Mouse (Mus musculus): Measurements from ENCODE around the gene Plekha6. TPM values are rescaled to one million over a fixed set of nuclear protein-coding genes. Genes with fewer than 3 reads are reported as not detected.

Plekha6 gene
- polyA plus RNA-seq, 1 experiment from 2014 or later: 17.7 TPM

DNA sequence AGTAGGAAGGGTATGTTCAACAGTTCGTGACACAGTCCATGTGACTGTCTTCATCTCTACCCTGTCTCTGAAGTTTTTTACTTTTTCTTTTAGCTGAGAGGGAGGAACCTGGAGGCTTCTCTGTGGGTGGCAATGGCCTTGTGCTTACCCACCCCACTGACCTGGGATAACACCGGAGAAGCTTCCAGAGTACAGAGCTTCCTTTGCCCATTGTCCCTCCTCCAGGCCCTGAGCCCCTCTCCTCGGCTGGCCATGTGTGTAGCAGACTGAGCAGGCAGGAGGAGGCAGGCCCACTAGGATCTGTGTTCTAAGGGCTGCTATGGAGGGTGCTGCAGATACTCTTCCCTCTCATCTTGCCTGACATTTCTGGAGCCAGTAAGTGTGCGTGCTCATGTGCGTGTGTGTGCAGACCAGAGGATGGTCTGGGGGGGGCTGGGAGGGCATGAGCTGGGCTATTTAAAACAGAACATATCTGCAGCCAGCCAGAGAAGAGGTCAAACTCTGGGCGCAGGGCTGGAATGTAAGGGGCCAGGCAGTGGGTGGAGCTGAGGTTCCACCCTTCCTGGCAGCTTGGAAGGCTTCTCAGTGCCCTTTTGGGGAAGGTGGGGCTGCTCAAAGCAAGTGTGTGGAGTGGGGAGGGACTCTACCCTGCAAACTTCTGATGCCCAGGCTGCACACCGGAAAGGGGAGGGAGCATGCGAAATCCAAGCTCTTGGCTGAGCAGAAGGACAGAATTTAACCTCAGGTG lies 72.9 kb downstream of the Plekha6 start:
- H3K27me3 ChIP-seq (ENCODE audit: control insufficient read depth, insufficient read depth, low read length): no peaks in the 10 kb centered on the region
- no peaks in the 10 kb centered on the region for H3K36me3 ChIP-seq (ENCODE audit: control insufficient read depth, insufficient read depth, low read length)
- H3K9me3 ChIP-seq (replicated peaks; ENCODE audit: control insufficient read depth, low read length): 0 out of 2 replicates have a peak, but pooled peaks cover 7% of the 10 kb centered on the region
- H3K9ac ChIP-seq (ENCODE audit: low read length): peak overlapping the region; percentile 53
- H3K4me3 ChIP-seq (replicated peaks; ENCODE audit: low read length): no peak overlapping the region
- H3K4me1 ChIP-seq (ENCODE audit: control insufficient read depth, insufficient read depth, low read length): peaks cover 48% of the 10 kb centered on the region
- peak; percentile 88 for ATAC-seq (ENCODE audit: insufficient read depth, low FRiP score)
- 23% methylated on average over 8 of the region's 8 CpGs for WGBS
- H3K27ac ChIP-seq (ENCODE audit: low read length): peak overlapping the region; percentile 89
- peak overlapping the region; percentile 23; the same call in 1 of the 2 replicates for H3K4me2 ChIP-seq (ENCODE audit: low read depth, low read length)

DNA sequence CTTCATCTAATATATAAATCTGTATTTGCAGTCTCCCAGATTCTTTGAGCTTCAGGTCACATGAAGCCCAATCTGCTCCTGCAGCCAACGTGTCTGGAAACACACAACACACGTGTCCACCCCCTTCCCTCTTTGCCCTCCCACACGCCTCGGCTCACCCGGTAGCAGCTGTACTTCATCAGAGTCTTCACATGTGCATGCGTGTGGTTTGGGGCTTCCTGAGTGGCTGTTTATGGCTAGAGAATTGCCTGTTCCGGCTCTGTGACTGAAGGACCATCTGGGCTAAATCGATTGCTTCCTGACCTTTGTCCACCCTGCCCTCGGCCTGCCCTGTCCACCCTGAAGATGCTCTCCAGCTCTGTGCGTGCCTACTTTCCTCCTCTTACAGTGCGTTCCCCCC lies 73.7 kb downstream of the Plekha6 start:
- no peaks in the 10 kb centered on the region for H3K27me3 ChIP-seq (ENCODE audit: control insufficient read depth, insufficient read depth, low read length)
- H3K36me3 ChIP-seq (ENCODE audit: control insufficient read depth, insufficient read depth, low read length): no peaks in the 10 kb centered on the region
- WGBS: 11% methylated on average over 11 of the region's 11 CpGs
- H3K4me2 ChIP-seq (ENCODE audit: low read depth, low read length): peak overlapping the region; percentile 15; the same call in 1 of the 2 replicates
- H3K9ac ChIP-seq (ENCODE audit: low read length): peak overlapping the region; percentile 53
- ATAC-seq (ENCODE audit: insufficient read depth, low FRiP score): peak; percentile 58; the same call in 1 of the 2 replicates
- H3K27ac ChIP-seq (ENCODE audit: low read length): peak overlapping the region; percentile 89
- peaks cover 48% of the 10 kb centered on the region for H3K4me1 ChIP-seq (ENCODE audit: control insufficient read depth, insufficient read depth, low read length)
- H3K4me3 ChIP-seq (replicated peaks; ENCODE audit: low read length): no peak overlapping the region
- 0 out of 2 replicates have a peak, but pooled peaks cover 7% of the 10 kb centered on the region for H3K9me3 ChIP-seq (replicated peaks; ENCODE audit: control insufficient read depth, low read length)

DNA sequence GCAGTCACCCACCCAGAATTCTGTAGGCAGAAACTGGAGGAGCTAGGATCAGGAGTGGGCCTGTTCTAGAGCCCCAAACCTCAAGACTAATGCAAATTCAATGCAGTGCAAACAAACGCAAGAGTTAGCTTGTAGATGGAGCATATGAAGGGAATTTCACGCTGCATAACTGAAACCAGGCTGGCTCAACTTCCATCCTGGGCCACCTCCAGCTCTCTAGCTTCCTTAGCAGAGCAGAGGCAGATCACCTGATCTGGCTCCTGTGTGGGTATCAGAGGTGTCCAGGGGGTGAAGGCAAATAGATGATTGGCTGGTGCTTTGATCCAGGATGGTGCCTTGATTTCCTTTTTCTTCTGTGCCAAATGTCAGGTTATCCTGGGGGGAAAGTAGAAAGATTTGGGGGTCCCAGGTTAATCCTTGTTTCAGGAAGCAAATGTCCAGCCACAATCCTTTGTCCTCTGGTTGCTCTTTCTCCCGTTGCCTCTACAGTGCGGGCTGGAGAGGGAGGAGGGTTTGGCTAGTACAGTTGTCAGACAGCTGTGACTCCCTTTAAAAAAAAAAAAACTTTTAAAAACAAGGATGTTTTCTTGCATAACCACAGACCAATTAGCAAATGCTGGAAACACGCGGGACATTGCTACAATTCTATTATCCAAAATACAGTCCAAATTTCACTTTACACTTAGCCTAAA lies 75.3 kb downstream of the Plekha6 start:
- Histone ChIP-seq H3K4me2 (ENCODE audit: low read depth, low read length) (no peak overlapping the region), H3K9ac (ENCODE audit: low read length) (no peak overlapping the region), H3K4me3 (replicated peaks; ENCODE audit: low read length) (no peak overlapping the region), H3K36me3 (ENCODE audit: control insufficient read depth, insufficient read depth, low read length) (no peaks in the 10 kb centered on the region), H3K27ac (ENCODE audit: low read length) (peak overlapping the region; percentile 70), H3K27me3 (ENCODE audit: control insufficient read depth, insufficient read depth, low read length) (no peaks in the 10 kb centered on the region), H3K4me1 (ENCODE audit: control insufficient read depth, insufficient read depth, low read length) (peaks cover 51% of the 10 kb centered on the region), H3K9me3 (replicated peaks; ENCODE audit: control insufficient read depth, low read length) (0 out of 2 replicates have a peak, but pooled peaks cover 7% of the 10 kb centered on the region)
- no peak for ATAC-seq (ENCODE audit: insufficient read depth, low FRiP score)
- WGBS: 54% methylated on average over 6 of the region's 6 CpGs

DNA sequence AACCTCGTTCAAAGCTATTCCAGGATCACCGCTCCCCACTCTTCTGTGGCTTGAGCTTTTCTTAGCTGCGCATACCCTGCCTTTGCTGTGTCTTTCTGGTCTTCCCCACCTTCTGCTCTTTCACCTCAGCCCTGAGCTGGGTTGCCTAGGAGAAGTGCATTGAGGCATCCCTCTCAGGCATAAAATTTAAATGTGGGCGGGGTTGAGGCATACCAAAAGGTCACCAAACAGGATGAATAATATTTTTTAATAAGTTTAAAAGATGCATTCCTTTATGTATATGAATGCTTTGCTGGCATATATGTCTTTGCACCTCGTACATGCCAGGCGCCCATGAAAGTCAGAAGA lies 75.8 kb downstream of the Plekha6 start:
- 74% methylated on average over 6 of the region's 6 CpGs for WGBS
- Histone ChIP-seq H3K27me3 (ENCODE audit: control insufficient read depth, insufficient read depth, low read length) (no peaks in the 10 kb centered on the region), H3K9me3 (replicated peaks; ENCODE audit: control insufficient read depth, low read length) (0 out of 2 replicates have a peak, but pooled peaks cover 7% of the 10 kb centered on the region), H3K4me3 (replicated peaks; ENCODE audit: low read length) (no peak overlapping the region), H3K4me1 (ENCODE audit: control insufficient read depth, insufficient read depth, low read length) (peaks cover 52% of the 10 kb centered on the region), H3K4me2 (ENCODE audit: low read depth, low read length) (no peak overlapping the region), H3K36me3 (ENCODE audit: control insufficient read depth, insufficient read depth, low read length) (no peaks in the 10 kb centered on the region), H3K9ac (ENCODE audit: low read length) (no peak overlapping the region), H3K27ac (ENCODE audit: low read length) (peak overlapping the region; percentile 57)
- ATAC-seq (ENCODE audit: insufficient read depth, low FRiP score): no peak

DNA sequence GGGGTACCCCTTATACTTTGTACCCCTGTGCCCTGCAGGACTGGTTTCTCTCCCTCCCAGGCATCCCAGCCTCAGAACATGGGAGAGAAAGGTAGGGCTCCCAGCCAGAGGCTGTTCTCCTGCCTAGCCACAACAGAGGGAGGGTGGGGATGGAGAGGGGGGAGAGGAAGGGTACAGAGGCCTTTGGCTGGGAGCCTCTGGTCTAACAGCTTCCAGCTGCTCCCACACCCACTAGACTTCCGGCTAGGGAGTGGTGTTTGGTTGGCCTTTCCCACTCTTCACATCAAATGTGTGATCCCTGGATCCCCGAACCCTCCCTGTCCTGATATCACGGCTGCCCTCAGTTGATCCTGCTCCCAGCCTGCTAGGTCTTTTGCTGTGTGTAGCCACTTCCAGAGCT lies 76.9 kb downstream of the Plekha6 start:
- Histone ChIP-seq H3K36me3 (ENCODE audit: control insufficient read depth, insufficient read depth, low read length) (no peaks in the 10 kb centered on the region), H3K27me3 (ENCODE audit: control insufficient read depth, insufficient read depth, low read length) (no peaks in the 10 kb centered on the region), H3K9me3 (replicated peaks; ENCODE audit: control insufficient read depth, low read length) (0 out of 2 replicates have a peak, but pooled peaks cover 7% of the 10 kb centered on the region), H3K9ac (ENCODE audit: low read length) (no peak overlapping the region; the same call in 1 of the 2 replicates), H3K27ac (ENCODE audit: low read length) (peak overlapping the region; percentile 45; the same call in 1 of the 2 replicates), H3K4me3 (replicated peaks; ENCODE audit: low read length) (no peak overlapping the region), H3K4me1 (ENCODE audit: control insufficient read depth, insufficient read depth, low read length) (peaks cover 62% of the 10 kb centered on the region), H3K4me2 (ENCODE audit: low read depth, low read length) (peak overlapping the region; percentile 4; the same call in 1 of the 2 replicates)
- WGBS: 25% methylated on average over 3 of the region's 3 CpGs
- peak; percentile 52; the same call in 1 of the 2 replicates for ATAC-seq (ENCODE audit: insufficient read depth, low FRiP score)

DNA sequence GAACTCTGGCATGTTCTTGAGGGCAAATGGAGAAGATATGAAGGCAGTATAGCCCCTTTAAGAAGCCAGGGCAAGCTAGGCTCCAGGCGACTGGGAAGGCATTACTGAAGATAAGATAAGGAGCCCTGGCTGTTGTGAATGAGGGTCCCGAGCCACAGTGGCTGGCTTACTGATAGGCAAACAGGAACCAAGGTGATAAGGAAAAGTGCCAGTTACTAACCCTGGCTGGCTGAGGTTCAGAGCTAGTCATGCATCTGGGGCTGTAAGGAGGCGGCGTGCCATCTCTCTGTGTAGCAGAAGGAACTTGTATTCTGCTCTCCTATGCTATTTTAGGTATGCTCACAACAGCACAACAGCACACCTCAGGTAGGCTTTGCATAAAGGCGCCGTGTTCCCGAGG lies 80.7 kb downstream of the Plekha6 start:
- H3K9ac ChIP-seq (ENCODE audit: low read length): 0 out of 2 replicates have a peak overlapping the region, but pooled peaks have one; percentile 24
- H3K4me2 ChIP-seq (ENCODE audit: low read depth, low read length): peak overlapping the region; percentile 19; the same call in 1 of the 2 replicates
- peaks cover 37% of the 10 kb centered on the region for H3K4me1 ChIP-seq (ENCODE audit: control insufficient read depth, insufficient read depth, low read length)
- peak; percentile 11; the same call in 1 of the 2 replicates for ATAC-seq (ENCODE audit: insufficient read depth, low FRiP score)
- no peaks in the 10 kb centered on the region for H3K9me3 ChIP-seq (replicated peaks; ENCODE audit: control insufficient read depth, low read length)
- H3K27me3 ChIP-seq (ENCODE audit: control insufficient read depth, insufficient read depth, low read length): no peaks in the 10 kb centered on the region
- H3K4me3 ChIP-seq (replicated peaks; ENCODE audit: low read length): no peak overlapping the region
- H3K36me3 ChIP-seq (ENCODE audit: control insufficient read depth, insufficient read depth, low read length): no peaks in the 10 kb centered on the region
- H3K27ac ChIP-seq (ENCODE audit: low read length): peak overlapping the region; percentile 74
- WGBS: 48% methylated on average over 7 of the region's 7 CpGs

DNA sequence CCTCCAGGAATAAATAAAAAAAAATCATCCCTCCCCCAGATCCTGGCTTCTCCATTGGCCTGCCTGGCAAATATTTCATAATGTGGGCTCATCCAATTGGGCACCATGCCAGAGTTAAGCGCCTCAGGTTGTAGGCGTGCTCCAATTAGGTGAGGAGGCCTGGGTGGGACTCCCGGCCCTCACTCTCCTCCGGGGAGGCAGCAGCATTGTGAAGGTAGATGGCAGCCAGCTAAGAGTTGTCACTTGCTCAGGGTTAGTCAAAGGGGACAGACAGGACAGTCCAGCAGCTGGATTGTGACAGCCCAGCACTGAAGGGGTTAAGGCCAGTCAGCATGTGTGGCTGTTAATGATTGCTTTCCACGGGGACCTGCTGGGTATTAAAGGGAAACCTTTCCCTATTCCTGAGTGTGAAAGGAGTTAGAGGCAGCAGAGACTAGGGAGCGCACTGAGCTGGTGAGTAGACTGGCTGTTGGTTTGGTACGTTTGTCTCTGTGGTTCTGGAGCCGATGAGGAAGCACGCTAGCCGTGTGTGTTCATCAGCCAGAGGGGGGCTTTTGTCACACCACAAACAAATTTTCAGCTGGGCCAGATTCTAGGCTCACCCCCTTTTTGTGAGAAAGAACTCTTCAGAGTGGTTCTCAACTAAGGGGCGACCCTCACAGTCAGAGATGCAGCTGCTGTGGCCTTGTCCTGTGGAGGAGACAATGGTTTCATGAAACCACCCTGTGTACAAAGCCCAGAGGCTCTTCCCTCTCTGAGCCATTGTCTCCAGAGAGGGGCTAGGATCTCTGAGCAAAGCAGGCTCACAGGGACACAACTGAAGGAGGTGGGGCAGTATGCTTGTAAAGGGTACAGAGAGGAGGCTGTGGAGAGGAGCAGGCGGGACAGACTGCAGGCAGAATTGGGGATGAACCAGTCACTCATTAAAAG lies 81.9 kb downstream of the Plekha6 start:
- no peaks in the 10 kb centered on the region for H3K27me3 ChIP-seq (ENCODE audit: control insufficient read depth, insufficient read depth, low read length)
- peak overlapping the region; percentile 30 for H3K4me3 ChIP-seq (replicated peaks; ENCODE audit: low read length)
- H3K4me1 ChIP-seq (ENCODE audit: control insufficient read depth, insufficient read depth, low read length): peaks cover 33% of the 10 kb centered on the region
- H3K36me3 ChIP-seq (ENCODE audit: control insufficient read depth, insufficient read depth, low read length): no peaks in the 10 kb centered on the region
- peak overlapping the region; percentile 74 for H3K27ac ChIP-seq (ENCODE audit: low read length)
- peak overlapping the region; percentile 55; the same call in 1 of the 2 replicates for H3K9ac ChIP-seq (ENCODE audit: low read length)
- WGBS: 39% methylated on average over 12 of the region's 12 CpGs
- ATAC-seq (ENCODE audit: insufficient read depth, low FRiP score): peak; percentile 70
- H3K4me2 ChIP-seq (ENCODE audit: low read depth, low read length): peak overlapping the region; percentile 47
- H3K9me3 ChIP-seq (replicated peaks; ENCODE audit: control insufficient read depth, low read length): no peaks in the 10 kb centered on the region

DNA sequence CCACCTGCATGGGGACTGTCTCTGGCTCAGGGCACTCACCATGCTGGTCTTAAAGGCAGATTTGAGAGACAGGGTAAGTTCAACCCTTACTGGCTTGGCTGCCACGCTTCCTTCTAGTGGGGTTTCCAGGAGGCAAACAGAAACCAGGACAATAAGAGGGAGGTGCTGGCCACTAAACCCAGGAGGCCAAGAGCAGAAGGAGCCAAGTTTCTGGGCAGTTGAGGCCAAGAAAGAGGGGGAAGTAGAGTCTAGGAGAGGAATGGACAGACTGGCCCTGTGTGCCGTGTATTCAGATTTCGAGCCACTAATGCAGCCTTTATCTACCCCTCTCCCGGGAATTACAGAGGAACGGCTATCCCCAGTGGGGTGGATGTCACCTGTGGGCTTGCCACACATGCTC lies 83.2 kb downstream of the Plekha6 start:
- 79% methylated on average over 5 of the region's 5 CpGs for WGBS
- H3K9me3 ChIP-seq (replicated peaks; ENCODE audit: control insufficient read depth, low read length): no peaks in the 10 kb centered on the region
- H3K27ac ChIP-seq (ENCODE audit: low read length): no peak overlapping the region
- H3K4me1 ChIP-seq (ENCODE audit: control insufficient read depth, insufficient read depth, low read length): peaks cover 39% of the 10 kb centered on the region
- no peak overlapping the region for H3K4me3 ChIP-seq (replicated peaks; ENCODE audit: low read length)
- no peak overlapping the region for H3K9ac ChIP-seq (ENCODE audit: low read length)
- peak overlapping the region; percentile 47 for H3K4me2 ChIP-seq (ENCODE audit: low read depth, low read length)
- no peaks in the 10 kb centered on the region for H3K36me3 ChIP-seq (ENCODE audit: control insufficient read depth, insufficient read depth, low read length)
- H3K27me3 ChIP-seq (ENCODE audit: control insufficient read depth, insufficient read depth, low read length): no peaks in the 10 kb centered on the region
- ATAC-seq (ENCODE audit: insufficient read depth, low FRiP score): no peak
